Mouse (Mus musculus) layer of hippocampus, postnatal 25 days (tissue): ENCODE data around the gene Polr3f. TPM values are rescaled to one million over a fixed set of nuclear protein-coding genes. Genes with fewer than 3 reads are reported as not detected.

Source experiments
- DNase-seq, 2 experiments: peaks; one replicate each; pipeline ENCODE4 v3.0.0; 2022; ENCODE audit warnings: mixed read lengths in 2 of 2, low spot score in 1 of 2; ENCODE audit errors: extremely low spot score in 1 of 2
- total RNA-seq, 2 experiments: library from RNA; stranded (reverse); gene quantifications; 2 replicates each; pipeline ENCODE4 v1.2.3; 2021

Gene Polr3f
- 10 to 100 TPM; 23.4 to 29.2 TPM for total RNA-seq

DNA sequence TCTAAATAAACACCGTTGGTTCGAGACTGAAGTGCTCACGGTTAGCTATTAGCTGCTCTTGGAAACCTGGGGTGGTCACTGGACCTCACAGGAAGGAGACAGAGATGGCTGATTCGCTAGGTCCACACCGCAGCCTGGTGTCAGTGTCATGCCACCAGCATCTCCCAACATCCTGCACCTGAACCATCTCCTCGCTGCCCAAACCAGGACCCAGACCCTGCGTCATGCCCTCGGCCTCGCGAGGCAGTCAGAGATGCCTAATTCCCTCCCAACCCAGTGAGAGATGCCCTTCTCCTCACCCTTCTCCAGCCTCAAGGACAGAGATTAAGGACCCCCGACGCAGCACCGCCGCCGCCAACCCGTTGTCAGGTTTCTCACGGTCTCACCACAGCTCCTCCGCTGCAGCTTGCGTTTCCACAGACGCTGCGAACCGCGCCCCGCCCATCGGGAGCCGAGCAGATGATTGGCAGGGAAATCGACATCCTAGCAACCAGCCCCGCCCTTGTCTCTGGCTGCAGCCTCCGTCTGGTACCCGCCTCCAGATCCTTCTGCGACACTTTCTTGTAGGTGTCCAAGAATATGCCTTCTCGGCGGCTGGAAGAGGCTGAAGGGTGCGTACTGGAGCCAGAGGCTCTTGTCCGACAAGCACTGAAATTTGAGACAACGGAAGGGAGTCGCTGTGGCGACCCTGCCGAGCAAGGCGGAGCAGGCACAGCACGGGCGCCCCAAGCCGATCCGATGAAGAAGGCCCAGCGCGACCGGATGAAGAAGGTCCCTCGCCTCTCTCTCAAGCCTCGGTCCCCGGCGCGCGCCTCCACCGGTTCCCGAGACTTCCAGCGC, at the start of gene Polr3f, which contains the start of gene Dzank1:
Polr3f (plus strand) TSS at position 738 of the 840 bp plus-strand sequence.
Dzank1 (minus strand) TSS at position 434 of the 840 bp plus-strand sequence.
- peak; percentile 96 to 98 for DNase-seq

DNA sequence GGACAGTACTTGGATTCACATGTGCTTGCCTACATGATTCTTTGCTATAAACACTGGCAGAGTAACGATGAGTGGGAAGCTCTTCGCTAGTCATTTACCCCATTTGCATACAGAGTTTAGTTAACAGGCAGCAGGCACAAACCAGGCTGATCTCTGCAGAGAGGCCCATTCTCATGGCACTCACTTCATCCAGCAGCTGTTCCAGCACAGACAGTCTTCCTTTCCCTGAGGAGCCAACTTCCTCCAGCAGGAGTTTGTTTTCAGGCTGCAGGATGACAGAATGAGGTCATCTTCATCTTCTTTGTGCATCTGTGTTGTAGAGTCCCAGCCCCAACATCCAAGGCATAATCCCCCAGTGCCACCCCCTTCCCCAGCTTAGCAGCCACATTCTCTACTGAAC, 48.1 kb upstream of the Polr3f start:
- DNase-seq, result no peak

DNA sequence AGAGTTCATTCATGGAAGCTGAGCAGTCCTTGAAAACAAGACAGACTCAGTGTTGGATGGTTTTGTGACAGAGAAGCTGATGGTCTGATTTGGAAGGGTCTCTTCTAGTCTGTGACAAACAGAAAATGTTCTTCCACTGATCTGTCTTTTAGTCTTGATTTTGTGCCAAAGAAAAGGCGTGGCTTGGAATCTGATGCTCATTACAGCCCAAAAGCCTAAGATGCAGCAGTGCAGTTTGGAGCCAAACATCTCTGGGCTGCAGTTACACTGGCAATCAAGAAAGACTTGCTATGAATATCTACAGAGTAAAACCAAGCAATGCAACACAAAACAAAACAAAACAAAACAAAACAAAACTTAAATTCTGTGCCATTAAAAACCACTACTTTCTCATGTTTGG, 43.4 kb upstream of the Polr3f start:
- no peak for DNase-seq

DNA sequence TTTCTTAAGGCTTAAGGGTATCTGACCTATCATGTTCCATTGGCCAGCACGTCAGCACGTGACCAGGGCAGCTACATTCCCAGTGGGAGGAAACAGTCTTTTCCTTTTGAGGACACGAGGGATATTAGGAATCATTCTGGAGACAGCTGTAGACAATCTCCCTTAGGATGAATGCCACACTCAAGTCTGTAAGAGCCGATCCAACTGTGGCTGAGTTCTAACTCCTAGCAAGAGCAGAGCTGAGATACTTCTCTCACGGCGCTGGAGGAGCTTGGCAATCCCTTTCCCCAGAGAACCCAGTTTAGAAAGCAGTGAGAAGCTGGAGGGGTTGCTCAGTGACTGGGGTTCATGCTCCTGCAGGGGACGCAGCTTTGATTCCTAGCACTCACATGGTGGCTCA, 42.1 kb upstream of the Polr3f start:
- DNase-seq, result no peak

DNA sequence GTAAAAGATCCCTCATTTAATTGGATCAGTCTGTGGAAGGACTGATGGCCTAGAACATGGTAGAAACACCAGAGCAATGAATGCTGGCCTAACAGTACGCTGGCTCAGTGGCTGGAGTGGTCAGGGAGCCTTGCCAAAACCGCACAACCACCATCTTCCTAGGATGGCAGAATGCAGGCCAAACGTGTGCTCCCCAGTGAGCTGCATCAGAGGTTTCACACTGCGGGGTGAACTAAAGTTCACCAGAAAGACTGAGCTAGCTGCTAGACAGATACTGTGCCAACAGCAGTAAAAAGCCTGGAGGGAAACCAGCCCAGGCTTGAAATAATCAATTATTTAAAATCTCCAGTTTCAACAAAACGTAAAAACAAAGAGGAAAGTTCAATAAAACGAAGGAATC, 40.0 kb upstream of the Polr3f start:
- no peak for DNase-seq

DNA sequence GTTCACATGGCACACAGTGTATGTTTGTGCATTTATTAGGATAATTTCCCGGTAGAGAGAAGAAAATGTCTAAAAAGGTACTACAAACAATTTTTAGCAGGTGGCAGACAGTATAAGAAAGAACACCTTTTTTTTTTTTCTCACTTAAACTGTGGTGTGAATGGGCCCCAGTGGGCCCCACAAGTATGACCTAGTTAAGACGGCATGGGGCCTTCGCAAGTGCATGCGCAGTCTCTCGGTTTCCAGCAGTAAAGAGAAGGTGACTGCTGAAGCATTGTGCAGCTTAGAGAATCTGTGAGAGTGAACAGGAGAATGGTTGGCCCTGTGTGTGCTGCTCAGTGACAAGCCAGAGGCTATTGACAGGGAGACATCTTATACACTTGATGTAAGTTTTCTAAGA, 38.2 kb upstream of the Polr3f start:
- DNase-seq, result no peak

DNA sequence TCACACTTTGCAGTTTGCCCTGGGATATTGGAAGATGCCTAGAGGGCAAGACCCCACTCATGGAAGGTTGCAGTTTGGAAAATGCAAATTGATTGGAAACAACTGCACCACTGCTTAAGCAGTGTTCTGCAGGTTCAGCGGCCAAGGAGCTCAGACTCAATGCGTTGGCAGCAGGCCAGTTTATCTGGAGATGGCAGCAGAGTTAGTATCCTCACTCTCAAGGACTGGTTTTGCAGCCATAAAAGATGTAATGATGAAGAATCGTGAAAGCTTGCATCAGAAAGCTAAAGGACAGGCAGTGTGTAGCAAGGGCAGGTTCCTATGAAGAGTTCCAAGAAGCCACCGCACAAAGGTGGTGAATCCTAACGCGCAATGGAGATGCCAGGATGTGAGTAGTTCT, 25.4 kb upstream of the Polr3f start:
- no peak for DNase-seq

DNA sequence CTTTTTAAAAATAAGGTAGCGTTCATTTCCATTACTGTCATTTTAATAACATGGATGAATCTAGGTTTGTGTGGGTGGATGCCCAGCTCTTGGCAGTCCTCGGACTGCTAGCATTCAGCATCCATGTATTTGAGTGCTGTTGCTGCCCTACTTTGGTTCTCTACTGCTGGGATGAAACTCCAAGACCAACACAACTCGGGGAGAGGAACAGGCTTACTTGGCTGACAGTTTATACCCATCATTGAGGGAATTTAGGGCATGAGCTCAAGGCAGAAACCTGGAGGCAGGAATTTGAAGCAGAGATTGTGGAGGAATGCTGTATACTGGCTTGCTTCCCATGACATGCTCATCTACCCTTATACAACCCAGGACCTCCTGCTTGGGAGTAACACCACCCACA, 12.9 kb upstream of the Polr3f start:
- DNase-seq, result no peak

DNA sequence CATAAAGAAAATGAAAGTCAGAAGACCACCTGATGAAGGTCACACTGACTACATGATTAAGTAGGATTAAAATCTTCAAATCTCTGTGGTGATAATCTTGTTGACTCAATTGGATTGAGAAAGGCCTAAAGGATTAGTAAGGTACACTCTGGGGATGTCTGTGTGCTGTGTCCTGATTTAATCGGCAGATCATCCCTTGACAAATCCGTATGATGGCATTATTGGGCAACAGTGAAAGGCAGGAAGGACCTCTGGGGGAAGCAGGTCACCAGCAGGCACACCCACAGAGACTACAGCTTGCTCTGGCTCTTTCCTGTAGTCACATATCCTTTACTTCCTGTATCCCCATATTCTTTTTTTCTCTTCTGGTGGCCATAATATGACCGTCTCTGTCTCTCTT, 7.7 kb upstream of the Polr3f start:
- no peak for DNase-seq

DNA sequence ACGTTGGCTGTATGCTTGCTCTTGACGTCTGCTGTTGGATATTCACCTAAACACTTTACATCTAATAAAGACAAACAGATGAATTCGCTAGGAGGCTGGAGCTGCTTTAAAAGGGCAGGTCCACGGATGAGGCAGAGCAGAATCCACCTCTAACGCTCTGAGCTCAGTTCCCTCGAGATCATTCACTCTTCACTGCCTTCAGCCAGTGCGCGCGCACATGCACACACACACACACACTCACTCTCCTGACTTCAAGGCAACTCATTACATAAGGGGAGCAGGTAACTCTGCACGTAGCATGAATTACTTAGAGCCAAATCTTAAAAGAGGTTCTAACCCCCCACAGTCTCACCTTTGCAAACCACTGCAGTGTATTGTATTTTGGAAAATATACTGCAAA, 1.7 kb upstream of the Polr3f start:
- DNase-seq, result no peak

DNA sequence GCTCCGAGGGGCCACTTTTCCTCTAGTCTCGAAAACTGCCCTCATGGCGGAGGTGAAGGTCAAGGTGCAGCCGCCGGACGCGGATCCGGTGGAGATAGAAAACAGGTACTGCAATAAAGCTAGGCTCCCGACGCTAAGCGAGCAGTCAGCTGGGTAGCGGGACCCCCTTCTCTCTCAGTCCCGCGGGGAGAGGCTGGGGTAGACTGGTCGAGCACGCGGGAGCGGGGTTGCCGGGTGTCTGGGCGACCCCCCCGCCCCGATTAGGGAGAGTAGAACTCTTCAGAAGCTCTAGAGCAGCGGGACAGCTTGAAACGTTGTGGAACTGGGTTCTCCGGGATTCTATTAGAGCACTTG, 280 bp downstream of the Polr3f start:
- no peak for DNase-seq

DNA sequence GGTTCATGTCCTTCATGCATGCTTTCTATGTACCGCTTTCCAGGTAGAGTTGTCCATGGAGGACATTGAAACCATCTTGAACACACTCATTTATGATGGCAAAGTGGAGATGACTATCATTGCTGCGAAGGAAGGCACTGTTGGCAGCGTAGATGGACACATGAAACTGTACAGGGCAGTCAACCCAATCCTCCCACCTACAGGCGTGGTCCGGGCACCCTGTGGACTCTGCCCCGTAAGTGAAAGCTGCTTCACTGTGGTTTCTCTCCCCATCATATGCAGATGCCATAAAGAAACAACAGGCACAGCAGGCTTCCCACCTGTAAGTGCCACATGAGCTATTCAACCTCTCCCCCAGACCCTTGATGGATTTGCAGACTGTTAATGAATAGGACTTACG, 9.6 kb downstream of the Polr3f start:
- no peak for DNase-seq

DNA sequence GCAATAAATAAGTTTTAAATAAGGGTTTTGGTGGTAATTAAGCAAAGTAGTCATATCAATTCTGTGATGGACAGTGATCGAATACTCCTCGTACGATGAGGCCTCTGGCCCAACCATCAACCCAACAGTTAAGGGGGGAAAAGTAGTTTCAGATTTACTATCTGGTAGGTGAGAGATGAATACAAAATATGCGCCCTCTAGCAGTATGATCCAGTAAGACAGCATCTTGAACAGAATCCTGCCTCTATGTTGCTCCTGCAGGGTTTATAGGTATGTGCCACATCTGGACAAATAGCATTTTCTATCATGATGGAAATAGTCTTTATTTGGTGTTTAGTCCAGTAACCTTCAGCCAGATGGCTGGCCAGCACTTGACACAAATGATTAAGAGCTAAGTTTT, 13.7 kb downstream of the Polr3f start:
- no peak for DNase-seq

DNA sequence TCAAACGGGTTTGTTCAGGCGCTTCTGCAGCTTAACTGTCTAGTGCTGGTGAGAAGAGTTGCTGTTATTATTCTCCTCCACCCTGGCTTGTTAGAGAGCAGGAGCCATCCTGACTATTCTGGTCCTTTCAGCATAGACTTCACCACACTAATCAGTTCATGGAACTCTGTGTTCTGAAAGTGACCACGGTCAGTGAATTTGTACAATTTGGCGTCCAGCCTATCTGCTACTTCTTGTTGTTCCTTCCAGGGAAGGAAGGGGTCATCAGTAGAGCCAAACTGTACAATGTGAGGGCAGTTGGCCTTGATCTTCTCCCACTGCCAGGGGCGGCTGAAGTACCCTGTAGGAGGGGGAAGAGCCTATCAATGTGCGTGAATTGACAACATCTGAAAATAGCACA, 16.2 kb downstream of the Polr3f start:
- no peak for DNase-seq

DNA sequence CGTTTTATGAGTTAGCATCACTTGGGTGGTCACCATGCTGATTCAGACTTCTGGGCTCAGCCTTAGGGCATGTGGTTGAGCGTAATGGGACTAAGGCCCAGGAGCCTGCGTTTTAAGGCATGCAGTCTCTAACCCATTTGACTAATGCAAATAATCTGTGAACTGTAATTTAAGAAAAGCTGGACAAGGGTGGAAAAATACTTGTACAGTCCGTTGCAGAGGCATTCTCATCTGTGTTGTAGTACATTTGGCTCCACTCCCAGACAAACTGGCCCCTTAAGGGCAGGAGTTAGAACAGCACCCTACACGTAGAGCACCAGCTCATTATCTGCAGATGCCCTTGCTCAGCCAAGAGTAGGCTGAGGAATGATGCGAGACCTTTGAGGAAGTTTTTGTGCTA, 17.1 kb downstream of the Polr3f start:
- no peak for DNase-seq

DNA sequence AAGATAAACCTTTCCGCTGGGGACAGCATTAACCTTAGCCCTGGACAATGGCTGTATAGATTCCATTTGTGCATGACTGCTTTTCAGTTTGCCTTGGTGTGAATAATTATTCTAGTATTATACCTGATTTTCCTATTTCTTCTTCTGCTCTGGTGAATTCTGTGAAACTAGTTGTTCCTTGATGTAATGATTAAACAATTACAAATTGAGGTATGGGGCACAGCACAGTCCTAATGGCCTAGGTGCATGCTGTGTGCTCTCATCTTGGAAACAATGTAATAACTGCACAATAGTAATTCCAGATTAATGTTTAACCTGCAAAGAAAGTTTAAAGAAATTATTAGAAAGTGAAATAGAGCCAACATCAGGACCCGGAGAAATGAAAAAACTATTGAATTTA, 17.5 kb downstream of the Polr3f start:
- no peak for DNase-seq

DNA sequence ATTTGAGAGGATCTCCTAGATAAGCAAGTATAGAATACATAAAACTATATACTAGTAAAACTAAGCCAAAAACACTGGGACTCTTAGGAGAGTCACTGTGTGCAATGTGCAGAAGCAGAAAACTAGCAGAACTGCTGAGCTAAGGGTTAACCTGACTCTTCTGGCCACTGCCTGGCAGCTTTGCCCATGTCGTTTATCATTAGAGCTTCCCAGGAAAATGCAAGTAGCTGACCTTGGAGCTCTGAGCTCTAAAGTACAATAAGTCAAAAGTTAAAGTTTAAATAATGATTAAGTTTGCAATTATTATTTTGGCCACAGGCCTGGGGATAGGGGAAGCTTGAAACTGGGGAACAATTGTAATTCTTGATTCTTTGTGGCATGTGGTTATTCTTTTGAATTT, 18.0 kb downstream of the Polr3f start:
- DNase-seq, result no peak

DNA sequence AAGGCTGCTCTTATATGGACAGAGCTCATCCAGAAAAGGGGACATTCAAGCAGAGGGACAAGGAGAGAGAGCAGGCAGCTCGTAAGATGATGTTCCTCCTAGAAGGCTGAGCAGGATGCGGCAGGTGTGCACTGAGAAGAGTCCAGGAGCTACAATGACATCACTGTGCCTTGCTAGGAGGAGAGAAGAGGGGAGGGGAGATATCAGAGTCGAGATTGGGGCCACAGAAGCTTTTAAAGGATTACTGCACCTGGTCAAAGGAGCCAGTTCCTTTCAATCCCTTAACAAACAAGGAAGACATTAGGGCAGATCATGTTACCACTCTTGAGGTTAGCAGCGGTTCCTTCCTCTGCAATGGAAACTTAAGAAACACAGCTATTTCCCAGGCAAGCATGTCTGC, 20.0 kb downstream of the Polr3f start:
- no peak for DNase-seq

DNA sequence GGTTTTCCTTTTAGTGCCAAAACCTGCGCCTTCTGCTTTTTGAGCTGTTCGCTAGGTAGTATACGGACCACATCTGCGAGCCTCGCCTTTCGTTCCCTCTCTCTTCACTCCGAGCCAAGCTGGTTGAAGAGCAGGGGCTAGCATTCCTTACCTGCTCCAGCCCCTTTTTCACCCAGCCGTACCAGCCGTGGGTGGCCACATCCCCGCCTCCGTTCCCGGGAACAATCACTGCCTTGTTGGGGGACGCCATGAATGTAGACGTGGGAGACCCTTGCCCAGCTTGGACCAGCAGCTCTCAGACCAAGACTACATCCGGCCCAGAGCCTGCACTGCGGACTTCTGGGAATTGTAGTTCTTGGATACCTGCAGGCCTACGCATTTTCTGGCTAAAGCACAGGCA, 23.0 kb downstream of the Polr3f start, which contains the start of gene Rbbp9:
Rbbp9 (minus strand) TSS at position 341 of the 400 bp plus-strand sequence.
- peak; percentile 52 to 67 for DNase-seq

DNA sequence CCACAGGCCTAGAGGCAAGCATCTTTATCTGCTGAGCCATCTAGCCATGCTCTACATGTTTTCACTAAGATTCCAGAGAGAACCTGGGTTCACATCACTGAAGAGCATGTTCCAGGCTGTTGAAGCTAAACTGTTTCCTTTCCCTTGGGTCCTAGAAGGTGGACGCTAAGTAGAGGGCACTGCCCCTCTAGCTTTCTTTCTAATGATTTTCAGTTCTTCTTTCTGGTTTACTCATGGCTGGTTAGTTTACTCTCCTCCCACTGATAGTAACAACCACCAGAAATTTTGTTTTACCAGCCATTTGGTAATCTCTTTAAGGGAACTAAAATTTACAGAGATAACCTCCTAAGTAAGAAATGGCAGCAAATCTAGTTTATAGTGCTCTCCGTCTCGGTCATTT, 26.4 kb downstream of the Polr3f start:
- no peak for DNase-seq

DNA sequence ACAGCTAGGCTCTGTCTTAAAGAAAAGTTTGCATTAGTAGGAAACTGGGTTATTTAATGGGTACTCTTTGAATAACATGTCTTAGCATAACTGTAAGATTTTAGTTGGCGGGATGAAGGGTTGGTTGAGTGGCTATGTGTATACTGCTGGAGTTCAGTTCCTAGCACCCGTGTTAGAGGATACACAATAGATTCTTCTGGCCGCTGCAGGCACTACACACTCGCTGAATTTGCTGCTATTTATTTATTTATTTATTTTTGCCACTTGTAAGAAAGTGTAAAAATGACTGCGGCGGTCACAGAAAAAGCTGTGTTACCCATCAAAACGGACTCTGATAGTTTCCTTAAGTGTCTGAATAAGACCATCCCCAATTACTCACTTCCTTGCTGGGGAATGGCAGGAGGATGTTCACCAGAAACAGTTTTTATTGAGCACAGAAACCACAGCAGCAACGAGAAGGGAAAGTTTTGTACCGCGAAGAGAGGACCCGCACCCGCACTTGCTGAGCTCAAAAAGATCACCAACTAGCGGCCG, 27.8 kb downstream of the Polr3f start:
- DNase-seq, result no peak

DNA sequence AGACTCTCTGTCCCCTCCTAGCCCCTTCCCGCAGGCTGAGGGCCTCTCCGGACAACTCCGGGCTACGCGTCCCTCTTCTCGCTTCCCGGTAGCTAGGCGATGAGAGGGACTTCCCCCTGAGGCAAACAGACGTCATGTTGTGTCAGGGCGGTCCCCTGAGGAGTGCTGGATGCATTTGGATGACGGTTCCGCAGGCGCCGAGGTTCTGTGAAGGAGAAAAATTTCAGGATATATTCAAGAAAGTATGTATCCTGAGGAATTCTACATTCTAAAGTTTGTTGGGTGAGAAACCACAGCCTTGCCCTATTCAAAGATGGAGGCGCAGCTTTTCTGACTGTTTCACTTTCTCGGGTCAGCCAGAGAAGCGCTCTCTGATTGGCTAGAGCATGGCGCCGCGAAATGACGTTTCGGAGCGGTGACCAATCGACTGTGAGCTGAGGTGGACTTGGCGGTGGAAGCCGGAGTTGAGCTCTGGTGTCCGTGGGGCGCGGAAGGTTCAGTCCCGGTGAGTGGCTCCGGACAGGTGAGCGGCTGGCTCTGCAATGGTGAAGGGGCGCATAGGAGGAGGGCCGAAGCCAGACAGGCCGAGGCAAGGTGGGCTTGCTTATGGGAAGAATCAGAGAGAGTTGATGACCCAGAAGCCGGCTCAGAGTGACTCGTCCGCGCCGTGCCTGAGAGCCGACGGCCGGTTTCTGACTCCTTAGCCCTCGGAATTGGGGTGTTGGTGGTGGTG, 28.5 kb downstream of the Polr3f start, which contains the start of gene Sec23b:
Sec23b (plus strand) TSS at position 410 of the 733 bp plus-strand sequence.
- DNase-seq, result peak; percentile 84 to 91
